Mouse (Mus musculus): ENCODE data around the gene Stard13. TPM values are rescaled to one million over a fixed set of nuclear protein-coding genes. Genes with fewer than 3 reads are reported as not detected.

Stard13 gene
- total and polyA plus RNA-seq, 2 experiments: 7.8 to 21.3 TPM

GRCm38 (mm10) chr5:151248084-151248483 is 14.4 kb upstream of the Stard13 start:
- no peak overlapping the region for H3K4me3 ChIP-seq (ENCODE audit: insufficient read depth, low read depth, low read length)
- no peak overlapping the region for H3K9ac ChIP-seq (ENCODE audit: low read depth, low read length)
- WGBS: 89% methylated on average over 2 of the region's 2 CpGs

GRCm38 (mm10) chr5:151247115-151247875 is 13.7 kb upstream of the Stard13 start:
- no peaks in the 10 kb centered on the region; the same call in 1 of the 2 replicates for H3K4me1 ChIP-seq (ENCODE audit: control insufficient read depth, insufficient read depth, low read length)
- no peak overlapping the region for H3K4me3 ChIP-seq (ENCODE audit: insufficient read depth, low read depth, low read length)
- no peak for TF ChIP-seq CTCF (IDR thresholded peaks at IDR 0.05; ENCODE audit: low read depth, low read length)
- no peak for TF ChIP-seq POLR2A (IDR thresholded peaks at IDR 0.05; ENCODE audit: extremely low read depth, insufficient read depth, low read length)
- H3K27ac ChIP-seq (replicated peaks; ENCODE audit: insufficient read depth, low read depth, low read length): no peak overlapping the region
- no peak for DNase-seq (ENCODE audit: extremely low read depth, low read depth, low spot score)
- no peaks in the 10 kb centered on the region for H3K36me3 ChIP-seq (ENCODE audit: control insufficient read depth, insufficient read depth, low read length)
- H3K27me3 ChIP-seq (ENCODE audit: control insufficient read depth, insufficient read depth, low read length): no peaks in the 10 kb centered on the region
- H3K9ac ChIP-seq (ENCODE audit: low read depth, low read length): no peak overlapping the region
- no peaks in the 10 kb centered on the region for H3K79me2 ChIP-seq (ENCODE audit: control insufficient read depth, insufficient read depth, low read length)
- WGBS: 66% methylated on average over 11 of the region's 11 CpGs

More at GRCm38 (mm10) chr5:151248084-151248483, 14.4 kb upstream of the Stard13 start:
- no peaks in the 10 kb centered on the region for H3K27me3 ChIP-seq (ENCODE audit: control insufficient read depth, insufficient read depth, low read length)
- H3K79me2 ChIP-seq (ENCODE audit: control insufficient read depth, insufficient read depth, low read length): no peaks in the 10 kb centered on the region
- no peak overlapping the region for H3K27ac ChIP-seq (replicated peaks; ENCODE audit: insufficient read depth, low read depth, low read length)
- H3K36me3 ChIP-seq (ENCODE audit: control insufficient read depth, insufficient read depth, low read length): no peaks in the 10 kb centered on the region
- no peaks in the 10 kb centered on the region; the same call in 1 of the 2 replicates for H3K4me1 ChIP-seq (ENCODE audit: control insufficient read depth, insufficient read depth, low read length)
- no peak for DNase-seq (ENCODE audit: extremely low read depth, low read depth, low spot score)
- no peak for TF ChIP-seq CTCF (IDR thresholded peaks at IDR 0.05; ENCODE audit: low read depth, low read length)
- TF ChIP-seq POLR2A (IDR thresholded peaks at IDR 0.05; ENCODE audit: extremely low read depth, insufficient read depth, low read length): no peak

GRCm38 (mm10) chr5:151246287-151246686 is 12.7 kb upstream of the Stard13 start:
- H3K4me1 ChIP-seq (ENCODE audit: control insufficient read depth, insufficient read depth, low read length): no peaks in the 10 kb centered on the region; the same call in 1 of the 2 replicates
- H3K4me3 ChIP-seq (ENCODE audit: insufficient read depth, low read depth, low read length): no peak overlapping the region
- TF ChIP-seq POLR2A (IDR thresholded peaks at IDR 0.05; ENCODE audit: extremely low read depth, insufficient read depth, low read length): no peak
- no peak for TF ChIP-seq CTCF (IDR thresholded peaks at IDR 0.05; ENCODE audit: low read depth, low read length)
- no peaks in the 10 kb centered on the region for H3K36me3 ChIP-seq (ENCODE audit: control insufficient read depth, insufficient read depth, low read length)
- H3K9ac ChIP-seq (ENCODE audit: low read depth, low read length): no peak overlapping the region
- no peaks in the 10 kb centered on the region for H3K79me2 ChIP-seq (ENCODE audit: control insufficient read depth, insufficient read depth, low read length)
- WGBS: 92% methylated on average over 2 of the region's 2 CpGs
- no peak overlapping the region for H3K27ac ChIP-seq (replicated peaks; ENCODE audit: insufficient read depth, low read depth, low read length)
- no peaks in the 10 kb centered on the region for H3K27me3 ChIP-seq (ENCODE audit: control insufficient read depth, insufficient read depth, low read length)
- DNase-seq (ENCODE audit: extremely low read depth, low read depth, low spot score): no peak

GRCm38 (mm10) chr5:151245571-151245970 is 11.9 kb upstream of the Stard13 start:
- Histone ChIP-seq H3K27me3 (ENCODE audit: control insufficient read depth, insufficient read depth, low read length) (no peaks in the 10 kb centered on the region), H3K4me3 (ENCODE audit: insufficient read depth, low read depth, low read length) (no peak overlapping the region), H3K9ac (ENCODE audit: low read depth, low read length) (no peak overlapping the region), H3K27ac (replicated peaks; ENCODE audit: insufficient read depth, low read depth, low read length) (no peak overlapping the region), H3K79me2 (ENCODE audit: control insufficient read depth, insufficient read depth, low read length) (no peaks in the 10 kb centered on the region), H3K36me3 (ENCODE audit: control insufficient read depth, insufficient read depth, low read length) (no peaks in the 10 kb centered on the region), H3K4me1 (ENCODE audit: control insufficient read depth, insufficient read depth, low read length) (no peaks in the 10 kb centered on the region; the same call in 1 of the 2 replicates)
- TF ChIP-seq CTCF (IDR thresholded peaks at IDR 0.05; ENCODE audit: low read depth, low read length): no peak
- WGBS: 87% methylated on average over 5 of the region's 5 CpGs
- no peak for DNase-seq (ENCODE audit: extremely low read depth, low read depth, low spot score)

GRCm38 (mm10) chr5:151238730-151239129 is 5.1 kb upstream of the Stard13 start:
- Histone ChIP-seq H3K4me1 (ENCODE audit: control insufficient read depth, insufficient read depth, low read length) (no peaks in the 10 kb centered on the region), H3K36me3 (ENCODE audit: control insufficient read depth, insufficient read depth, low read length) (no peaks in the 10 kb centered on the region), H3K4me3 (ENCODE audit: insufficient read depth, low read depth, low read length) (no peak overlapping the region), H3K27me3 (ENCODE audit: control insufficient read depth, insufficient read depth, low read length) (no peaks in the 10 kb centered on the region), H3K9ac (ENCODE audit: low read depth, low read length) (no peak overlapping the region), H3K27ac (replicated peaks; ENCODE audit: insufficient read depth, low read depth, low read length) (no peak overlapping the region), H3K79me2 (ENCODE audit: control insufficient read depth, insufficient read depth, low read length) (no peaks in the 10 kb centered on the region)
- TF ChIP-seq POLR2A (IDR thresholded peaks at IDR 0.05; ENCODE audit: extremely low read depth, insufficient read depth, low read length) (no peak), CTCF (IDR thresholded peaks at IDR 0.05; ENCODE audit: low read depth, low read length) (no peak)
- no peak for DNase-seq (ENCODE audit: extremely low read depth, low read depth, low spot score)
- 65% methylated on average over 9 of the region's 9 CpGs for WGBS

GRCm38 (mm10) chr5:151236411-151236810 is 2.8 kb upstream of the Stard13 start:
- peaks cover 6% of the 10 kb centered on the region; the same call in 1 of the 2 replicates for H3K4me1 ChIP-seq (ENCODE audit: control insufficient read depth, insufficient read depth, low read length)
- DNase-seq (ENCODE audit: extremely low read depth, low read depth, low spot score): no peak
- TF ChIP-seq CTCF (IDR thresholded peaks at IDR 0.05; ENCODE audit: low read depth, low read length): no peak
- TF ChIP-seq POLR2A (IDR thresholded peaks at IDR 0.05; ENCODE audit: extremely low read depth, insufficient read depth, low read length): no peak

More at GRCm38 (mm10) chr5:151236411-151236810, 2.8 kb upstream of the Stard13 start:
- Histone ChIP-seq H3K4me3 (ENCODE audit: insufficient read depth, low read depth, low read length) (no peak overlapping the region), H3K79me2 (ENCODE audit: control insufficient read depth, insufficient read depth, low read length) (no peaks in the 10 kb centered on the region), H3K27ac (replicated peaks; ENCODE audit: insufficient read depth, low read depth, low read length) (no peak overlapping the region), H3K9ac (ENCODE audit: low read depth, low read length) (no peak overlapping the region), H3K27me3 (ENCODE audit: control insufficient read depth, insufficient read depth, low read length) (no peaks in the 10 kb centered on the region), H3K36me3 (ENCODE audit: control insufficient read depth, insufficient read depth, low read length) (no peaks in the 10 kb centered on the region)
- 88% methylated on average over 5 of the region's 5 CpGs for WGBS
